Mouse (Mus musculus) stomach, embryonic 15.5 days (tissue): ENCODE results near the gene Gm26938. TPM values are rescaled to one million over a fixed set of nuclear protein-coding genes. Genes with fewer than 3 reads are reported as not detected.

Source experiments
- microRNA-seq: library from miRNA; unstranded; fragments of <30 nt; microRNA quantifications from one replicate; pipeline ENCODE4, GENCODE M21; 2016
- polyA plus RNA-seq: library from polyadenylated mRNA; unstranded; fragments of >200 nt; fragmentation: Nextera tagmentation; extraction: Ambion mirVana; gene quantifications from 2 replicates; pipeline ENCODE4 v1.2.1, GENCODE M21; 2015

Gm26938 gene
- polyA plus RNA-seq, 1 experiment from 2014 or later = not detected

Small RNAs within 50 kb of the gene (microRNA-seq; reads per million reads assigned to microRNA genes)
- gene Mir7037 = not detected

Other genes with a start within 250 kb of the Gm26938 start
- gene Micall2, start 90.1 kb downstream of the Gm26938 start, polyA plus RNA-seq = 6.4 and 7.7 TPM in 2 replicates
- gene Ints1, start 50.7 kb downstream of the Gm26938 start, polyA plus RNA-seq = 19.2 and 21.3 TPM in 2 replicates
- 16.1 and 18.3 TPM in 2 replicates for gene Mafk, start 34.9 kb downstream of the Gm26938 start, polyA plus RNA-seq
- 27.8 and 32.3 TPM in 2 replicates for gene Tmem184a, start 6.5 kb downstream of the Gm26938 start, polyA plus RNA-seq
- gene Psmg3, start 478 bp upstream of the Gm26938 start, polyA plus RNA-seq = 73.5 and 74.9 TPM in 2 replicates
- gene Elfn1, start 81.5 kb upstream of the Gm26938 start, polyA plus RNA-seq = 0.24 and 0.79 TPM in 2 replicates